Mouse (Mus musculus) forebrain, embryonic 12.5 days (tissue): Measurements from ENCODE around the gene Gm8909. TPM values are rescaled to one million over a fixed set of nuclear protein-coding genes. Genes with fewer than 3 reads are reported as not detected.
"Not testable (repeated sequence)": the region's sequence is repeated elsewhere in the genome, so short reads cannot be mapped to it uniquely, and the experiment has no call there.

ENCODE experiments used
- ATAC-seq: fragments of 200-750 bp; cut with Nextera tagmentation; 2 replicates; pipeline ENCODE4 v1.8.0; 2017; ENCODE audit warnings: moderate TSS enrichment; ENCODE audit not compliant: low FRiP score
- H3K27ac ChIP-seq: fragments of 300-500 bp; sonication (generic); 2 replicates; pipeline ENCODE4 v1.5.1; 2016; ENCODE audit warnings: mild to moderate bottlenecking
- H3K27me3 ChIP-seq: fragments of 300-500 bp; sonication (generic); 2 replicates; pipeline ENCODE4 v1.6.1; 2016; ENCODE audit warnings: mild to moderate bottlenecking
- H3K36me3 ChIP-seq: fragments of 300-500 bp; sonication (generic); replicated peaks from 2 replicates; pipeline ENCODE4 v1.6.1; 2016; ENCODE audit warnings: mild to moderate bottlenecking
- H3K4me1 ChIP-seq: fragments of 300-500 bp; sonication (generic); 2 replicates; pipeline ENCODE4 v1.6.1; 2016
- H3K4me2 ChIP-seq: fragments of 300-500 bp; sonication (generic); 2 replicates; pipeline ENCODE4 v1.6.1; 2016; ENCODE audit warnings: mild to moderate bottlenecking, moderate library complexity
- H3K4me3 ChIP-seq: fragments of 300-500 bp; sonication (generic); replicated peaks from 2 replicates; pipeline ENCODE4 v1.5.1; 2016; ENCODE audit warnings: mild to moderate bottlenecking
- H3K9ac ChIP-seq: fragments of 300-500 bp; sonication (generic); 2 replicates; pipeline ENCODE4 v1.6.1; 2016; ENCODE audit warnings: mild to moderate bottlenecking
- H3K9me3 ChIP-seq: fragments of 300-500 bp; sonication (generic); 2 replicates; pipeline ENCODE4 v1.6.1; 2016
- WGBS: fragments of 180-500 bp; shearing (Covaris S2); methylation state at CpG from one replicate; pipeline ENCODE4 v1.1.7; 2016; 5-methylcytosine and 5-hydroxymethylcytosine counted together
- polyA plus RNA-seq: library from polyadenylated mRNA; unstranded; fragments of >200 nt; fragmentation: Nextera tagmentation; extraction: Ambion mirVana; gene quantifications from 2 replicates; pipeline ENCODE4 v1.2.1, GENCODE M21; 2016

Gene Gm8909
- polyA plus RNA-seq, 1 experiment from 2014 or later = not detected

GRCm38 (mm10) chr17:36182212-36182611 lies 13.9 kb upstream of the Gm8909 start:
- Histone ChIP-seq H3K4me1 (0 out of 2 replicates have a peak, but pooled peaks cover 4% of the 10 kb centered on the region), H3K4me2 (no peak overlapping the region), H3K9ac (no peak overlapping the region), H3K27me3 (peaks cover 41% of the 10 kb centered on the region), H3K36me3 (no peaks in the 10 kb centered on the region), H3K27ac (no peak overlapping the region), H3K9me3 (no peaks in the 10 kb centered on the region), H3K4me3 (no peak overlapping the region)
- no peak for ATAC-seq
- 75% methylated on average over 12 of the region's 12 CpGs for WGBS

- peak overlapping the region; percentile 38 for H3K4me3 ChIP-seq
- peaks cover 39% of the 10 kb centered on the region for H3K27me3 ChIP-seq
- H3K4me1 ChIP-seq, H3K9ac ChIP-seq, ATAC-seq, H3K9me3 ChIP-seq, H3K27ac ChIP-seq, H3K36me3 ChIP-seq: not testable (repeated sequence)
- 11% methylated on average over 10 of the region's 10 CpGs for WGBS
- H3K4me2 ChIP-seq = peak overlapping the region; percentile 61
These were observed 11.1 kb upstream of the Gm8909 start for GRCm38 (mm10) chr17:36179446-36179845.

GRCm38 (mm10) chr17:36178938-36179337 lies 10.6 kb upstream of the Gm8909 start:
- not testable (repeated sequence) for H3K36me3 ChIP-seq, H3K9me3 ChIP-seq, H3K4me1 ChIP-seq, H3K9ac ChIP-seq, H3K27ac ChIP-seq
- Histone ChIP-seq H3K4me3 (peak overlapping the region; percentile 38), H3K27me3 (peaks cover 38% of the 10 kb centered on the region), H3K4me2 (peak overlapping the region; percentile 61)
- ATAC-seq = 0 out of 2 replicates have a peak, but pooled peaks have one; percentile 46
- WGBS = under 1% methylated on average over 39 of the region's 40 CpGs

- not testable (repeated sequence) for H3K9ac ChIP-seq, H3K4me3 ChIP-seq, H3K4me2 ChIP-seq, H3K4me1 ChIP-seq, ATAC-seq, H3K9me3 ChIP-seq, H3K36me3 ChIP-seq, H3K27ac ChIP-seq
- H3K27me3 ChIP-seq = peaks cover 20% of the 10 kb centered on the region
- WGBS = no CpG with 5 or more reads among the region's 2 CpGs
These were observed 7.8 kb upstream of the Gm8909 start for GRCm38 (mm10) chr17:36176132-36176531.

- Histone ChIP-seq H3K36me3 (no peaks in the 10 kb centered on the region), H3K9ac (no peak overlapping the region), H3K9me3 (no peaks in the 10 kb centered on the region), H3K4me1 (0 out of 2 replicates have a peak, but pooled peaks cover 3% of the 10 kb centered on the region), H3K4me3 (no peak overlapping the region), H3K27me3 (peaks cover 50% of the 10 kb centered on the region), H3K27ac (no peak overlapping the region), H3K4me2 (no peak overlapping the region)
- 45% methylated on average over 1 of the region's 1 CpGs for WGBS
- no peak for ATAC-seq
These were observed 2.0 kb upstream of the Gm8909 start for GRCm38 (mm10) chr17:36170287-36170814.

GRCm38 (mm10) chr17:36169753-36170152 lies 1.4 kb upstream of the Gm8909 start:
- Histone ChIP-seq H3K9ac (no peak overlapping the region), H3K4me3 (no peak overlapping the region), H3K9me3 (no peaks in the 10 kb centered on the region), H3K27me3 (peaks cover 56% of the 10 kb centered on the region), H3K4me2 (no peak overlapping the region), H3K4me1 (0 out of 2 replicates have a peak, but pooled peaks cover 3% of the 10 kb centered on the region), H3K36me3 (no peaks in the 10 kb centered on the region), H3K27ac (no peak overlapping the region)
- ATAC-seq = no peak

- not testable (repeated sequence) for H3K27ac ChIP-seq, H3K9me3 ChIP-seq, H3K36me3 ChIP-seq, H3K4me2 ChIP-seq, H3K4me1 ChIP-seq, H3K4me3 ChIP-seq, H3K9ac ChIP-seq, ATAC-seq
- peaks cover 60% of the 10 kb centered on the region for H3K27me3 ChIP-seq
- 20% methylated on average over 1 of the region's 1 CpGs for WGBS
These were observed 757 bp upstream of the Gm8909 start for GRCm38 (mm10) chr17:36169094-36169493.

GRCm38 (mm10) chr17:36167306-36168038 lies 865 bp downstream of the Gm8909 start:
- 2% methylated on average over 44 of the region's 51 CpGs for WGBS
- Histone ChIP-seq H3K4me3 (peak overlapping the region; percentile 22), H3K4me1 (0 out of 2 replicates have a peak, but pooled peaks cover 3% of the 10 kb centered on the region), H3K9me3 (no peaks in the 10 kb centered on the region), H3K27ac (no peak overlapping the region), H3K36me3 (no peaks in the 10 kb centered on the region), H3K9ac (no peak overlapping the region), H3K27me3 (peaks cover 75% of the 10 kb centered on the region), H3K4me2 (peak overlapping the region; percentile 40)
- no peak for ATAC-seq

- not testable (repeated sequence) for H3K4me2 ChIP-seq, H3K27ac ChIP-seq, H3K9ac ChIP-seq, H3K36me3 ChIP-seq, H3K9me3 ChIP-seq, H3K4me1 ChIP-seq, H3K4me3 ChIP-seq, ATAC-seq
- 14% methylated on average over 2 of the region's 2 CpGs for WGBS
- H3K27me3 ChIP-seq = peaks cover 80% of the 10 kb centered on the region
These were observed 1.4 kb downstream of the Gm8909 start for GRCm38 (mm10) chr17:36166901-36167300.

GRCm38 (mm10) chr17:36161129-36162051 lies 6.9 kb downstream of the Gm8909 start:
- peaks cover 87% of the 10 kb centered on the region for H3K27me3 ChIP-seq
- H3K4me1 ChIP-seq = peaks cover 4% of the 10 kb centered on the region; the same call in 1 of the 2 replicates
- H3K9me3 ChIP-seq = no peaks in the 10 kb centered on the region
- H3K36me3 ChIP-seq = no peaks in the 10 kb centered on the region
- 0 out of 2 replicates have a peak overlapping the region, but pooled peaks have one; percentile 7 for H3K4me3 ChIP-seq
- 2% methylated on average over 50 of the region's 56 CpGs for WGBS
- ATAC-seq = no peak
- H3K4me2 ChIP-seq = peak overlapping the region; percentile 2; the same call in 1 of the 2 replicates
- H3K9ac ChIP-seq = no peak overlapping the region
- H3K27ac ChIP-seq = no peak overlapping the region

- 9% methylated on average over 11 of the region's 11 CpGs for WGBS
- H3K27me3 ChIP-seq = peaks cover 87% of the 10 kb centered on the region
These were observed 10.1 kb downstream of the Gm8909 start for GRCm38 (mm10) chr17:36158264-36158663.

GRCm38 (mm10) chr17:36157782-36158181 lies 10.6 kb downstream of the Gm8909 start:
- Histone ChIP-seq H3K9ac (0 out of 2 replicates have a peak overlapping the region, but pooled peaks have one; percentile 33), H3K27me3 (peaks cover 87% of the 10 kb centered on the region), H3K4me3 (peak overlapping the region; percentile 36), H3K4me2 (peak overlapping the region; percentile 57)
- H3K36me3 ChIP-seq, H3K4me1 ChIP-seq, H3K9me3 ChIP-seq, H3K27ac ChIP-seq, ATAC-seq: not testable (repeated sequence)
- WGBS = under 1% methylated on average over 36 of the region's 36 CpGs

More at GRCm38 (mm10) chr17:36158264-36158663, 10.1 kb downstream of the Gm8909 start:
- Histone ChIP-seq H3K9ac (0 out of 2 replicates have a peak overlapping the region, but pooled peaks have one; percentile 33), H3K4me2 (peak overlapping the region; percentile 57), H3K4me3 (peak overlapping the region; percentile 36)
- not testable (repeated sequence) for H3K4me1 ChIP-seq, H3K9me3 ChIP-seq, ATAC-seq, H3K27ac ChIP-seq, H3K36me3 ChIP-seq
